Mouse (Mus musculus): ENCODE measurements around the gene Papolb. TPM values are rescaled to one million over a fixed set of nuclear protein-coding genes. Genes with fewer than 3 reads are reported as not detected.

The Papolb gene
- polyA plus RNA-seq, 1 experiment from 2014 or later, result 0.18 TPM

- no peak for ATAC-seq (ENCODE audit: low read depth)
- Histone ChIP-seq H3K4me3 (ENCODE audit: low read depth, low read length) (no peak overlapping the region), H3K4me2 (ENCODE audit: low read depth, low read length) (no peak overlapping the region), H3K9ac (ENCODE audit: low read depth, low read length) (no peak overlapping the region), H3K4me1 (ENCODE audit: control insufficient read depth, insufficient read depth, low read length) (no peaks in the 10 kb centered on the region), H3K27me3 (replicated peaks; ENCODE audit: control insufficient read depth, insufficient read depth, low read length) (no peaks in the 10 kb centered on the region), H3K36me3 (ENCODE audit: control insufficient read depth, insufficient read depth, low read length) (no peaks in the 10 kb centered on the region), H3K9me3 (ENCODE audit: control insufficient read depth, low read length) (no peaks in the 10 kb centered on the region), H3K27ac (replicated peaks; ENCODE audit: low read depth, low read length) (no peak overlapping the region)
- DNase-seq (ENCODE audit: low spot score), result no peak
- 58% methylated on average over 8 of the region's 9 CpGs for WGBS
These were observed 43.2 kb downstream of the Papolb start for GRCm38 (mm10) chr5:142486654-142487053.

- Histone ChIP-seq H3K27ac (replicated peaks; ENCODE audit: low read depth, low read length) (no peak overlapping the region), H3K36me3 (ENCODE audit: control insufficient read depth, insufficient read depth, low read length) (no peaks in the 10 kb centered on the region), H3K4me1 (ENCODE audit: control insufficient read depth, insufficient read depth, low read length) (peaks cover 6% of the 10 kb centered on the region), H3K27me3 (replicated peaks; ENCODE audit: control insufficient read depth, insufficient read depth, low read length) (no peaks in the 10 kb centered on the region), H3K9me3 (ENCODE audit: control insufficient read depth, low read length) (no peaks in the 10 kb centered on the region), H3K9ac (ENCODE audit: low read depth, low read length) (no peak overlapping the region), H3K4me2 (ENCODE audit: low read depth, low read length) (no peak overlapping the region), H3K4me3 (ENCODE audit: low read depth, low read length) (no peak overlapping the region)
- 95% methylated on average over 5 of the region's 5 CpGs for WGBS
- ATAC-seq (ENCODE audit: low read depth), result no peak
- no peak for DNase-seq (ENCODE audit: low spot score)
These were observed 46.3 kb downstream of the Papolb start for GRCm38 (mm10) chr5:142483581-142483980.

DNA sequence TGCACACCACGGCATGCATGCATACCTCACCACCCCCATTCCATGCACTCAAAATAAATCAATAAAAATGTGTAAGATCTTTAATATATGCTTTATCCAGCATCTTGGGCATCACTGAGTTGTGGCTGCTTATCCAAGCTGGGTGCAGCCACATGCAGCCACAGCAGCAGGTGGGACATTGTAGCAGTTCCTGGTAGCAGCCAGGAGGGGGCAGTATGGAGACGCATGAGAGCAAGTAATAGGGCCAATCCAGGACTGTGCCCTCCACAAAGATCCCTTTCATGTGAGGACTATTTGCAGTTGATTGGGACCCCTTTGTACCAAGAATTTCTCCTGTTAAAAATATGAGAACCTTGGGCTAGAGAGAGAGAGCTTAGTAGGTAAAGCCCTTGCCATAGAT, 47.4 kb downstream of the Papolb start:
- WGBS, result 69% methylated on average over 2 of the region's 2 CpGs
- no peak for DNase-seq (ENCODE audit: low spot score)
- H3K4me2 ChIP-seq (ENCODE audit: low read depth, low read length), result no peak overlapping the region

DNA sequence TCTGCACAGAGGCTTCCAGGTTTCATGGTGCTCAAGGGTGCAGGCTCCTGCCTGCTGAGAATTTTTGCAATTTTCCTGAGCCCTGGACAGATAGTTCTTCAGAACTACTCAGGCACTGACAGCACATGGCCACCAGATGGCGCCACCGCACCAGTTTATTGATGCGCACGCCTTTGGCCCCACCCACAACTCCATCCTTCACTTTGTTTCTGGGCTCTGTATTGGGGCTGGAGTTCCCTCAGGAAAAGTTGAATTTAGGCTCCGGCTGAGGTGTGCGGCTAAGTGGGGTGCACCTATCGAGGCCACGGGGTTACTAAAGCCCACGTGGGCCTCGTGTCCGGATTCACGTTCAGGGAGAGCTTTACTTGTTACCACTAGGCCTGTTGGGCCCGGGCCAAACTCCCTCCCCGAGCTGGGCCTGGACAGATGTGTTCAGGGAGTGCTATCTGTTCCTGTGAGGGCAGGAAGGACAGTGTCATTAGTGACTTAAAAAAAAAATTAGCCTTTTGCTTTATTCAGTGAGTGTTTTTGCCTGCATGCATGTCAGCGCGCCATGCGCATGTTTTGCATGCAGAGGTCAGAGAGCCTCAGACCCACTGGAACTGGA, 50.9 kb downstream of the Papolb start:
- Histone ChIP-seq H3K27ac (replicated peaks; ENCODE audit: low read depth, low read length) (no peak overlapping the region), H3K27me3 (replicated peaks; ENCODE audit: control insufficient read depth, insufficient read depth, low read length) (no peaks in the 10 kb centered on the region), H3K4me3 (ENCODE audit: low read depth, low read length) (no peak overlapping the region), H3K4me1 (ENCODE audit: control insufficient read depth, insufficient read depth, low read length) (peaks cover 6% of the 10 kb centered on the region), H3K9ac (ENCODE audit: low read depth, low read length) (no peak overlapping the region), H3K36me3 (ENCODE audit: control insufficient read depth, insufficient read depth, low read length) (no peaks in the 10 kb centered on the region; the same call in 1 of the 2 replicates), H3K9me3 (ENCODE audit: control insufficient read depth, low read length) (no peaks in the 10 kb centered on the region), H3K4me2 (ENCODE audit: low read depth, low read length) (peak overlapping the region; percentile 44)
- peak; percentile 91 for DNase-seq (ENCODE audit: low spot score)
- 30% methylated on average over 17 of the region's 17 CpGs for WGBS
- ATAC-seq (ENCODE audit: low read depth), result peak; percentile 77

More for the DNA sequence above, 47.4 kb downstream of the Papolb start:
- no peaks in the 10 kb centered on the region for H3K36me3 ChIP-seq (ENCODE audit: control insufficient read depth, insufficient read depth, low read length)
- H3K4me1 ChIP-seq (ENCODE audit: control insufficient read depth, insufficient read depth, low read length), result peaks cover 6% of the 10 kb centered on the region
- no peak overlapping the region for H3K27ac ChIP-seq (replicated peaks; ENCODE audit: low read depth, low read length)
- H3K4me3 ChIP-seq (ENCODE audit: low read depth, low read length), result no peak overlapping the region
- H3K9me3 ChIP-seq (ENCODE audit: control insufficient read depth, low read length), result no peaks in the 10 kb centered on the region
- no peak for ATAC-seq (ENCODE audit: low read depth)
- H3K27me3 ChIP-seq (replicated peaks; ENCODE audit: control insufficient read depth, insufficient read depth, low read length), result no peaks in the 10 kb centered on the region
- H3K9ac ChIP-seq (ENCODE audit: low read depth, low read length), result no peak overlapping the region

DNA sequence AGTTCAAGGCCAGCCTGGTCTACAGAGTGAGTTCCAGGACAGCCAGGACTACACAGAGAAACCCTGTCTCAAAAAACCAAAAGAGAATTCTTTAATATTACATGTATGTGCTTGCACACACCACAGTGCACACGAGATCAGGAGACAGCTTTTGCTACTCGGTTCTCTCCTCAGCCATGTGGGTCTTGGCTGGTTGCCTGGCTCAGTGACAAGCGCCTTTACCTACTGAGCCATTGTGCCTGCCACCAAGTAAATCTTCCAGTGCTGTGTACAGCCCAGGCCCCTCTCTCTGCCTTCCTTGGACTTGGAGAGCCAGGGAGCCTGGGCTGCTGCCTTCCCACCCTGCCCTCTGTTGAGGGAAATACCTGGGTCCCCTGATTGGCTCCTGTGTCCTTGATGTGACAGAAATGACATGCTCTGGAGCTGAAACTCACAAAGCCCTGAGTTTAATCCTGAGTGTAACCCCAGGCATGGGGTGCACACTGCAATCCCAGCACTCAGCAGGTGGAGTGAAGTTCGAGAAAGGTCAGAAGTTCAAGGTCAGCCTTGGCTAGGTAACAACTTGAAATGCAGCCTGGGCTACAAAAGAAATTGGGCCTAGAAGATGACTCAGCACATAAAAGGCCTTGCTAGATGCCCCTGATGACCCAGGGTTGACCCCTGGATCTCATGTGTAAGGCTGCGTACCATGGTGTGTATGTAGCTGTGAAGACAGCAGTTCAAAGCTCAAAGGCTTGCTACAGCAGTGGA, 51.8 kb downstream of the Papolb start:
- WGBS, result 88% methylated on average over 5 of the region's 5 CpGs
- Histone ChIP-seq H3K27ac (replicated peaks; ENCODE audit: low read depth, low read length) (no peak overlapping the region), H3K36me3 (ENCODE audit: control insufficient read depth, insufficient read depth, low read length) (no peaks in the 10 kb centered on the region; the same call in 1 of the 2 replicates), H3K4me2 (ENCODE audit: low read depth, low read length) (no peak overlapping the region), H3K27me3 (replicated peaks; ENCODE audit: control insufficient read depth, insufficient read depth, low read length) (no peaks in the 10 kb centered on the region), H3K4me3 (ENCODE audit: low read depth, low read length) (no peak overlapping the region), H3K9me3 (ENCODE audit: control insufficient read depth, low read length) (no peaks in the 10 kb centered on the region), H3K4me1 (ENCODE audit: control insufficient read depth, insufficient read depth, low read length) (peaks cover 6% of the 10 kb centered on the region), H3K9ac (ENCODE audit: low read depth, low read length) (no peak overlapping the region)
- DNase-seq (ENCODE audit: low spot score), result no peak
- ATAC-seq (ENCODE audit: low read depth), result no peak

- H3K9me3 ChIP-seq (ENCODE audit: control insufficient read depth, low read length), result no peaks in the 10 kb centered on the region
- H3K27me3 ChIP-seq (replicated peaks; ENCODE audit: control insufficient read depth, insufficient read depth, low read length), result no peaks in the 10 kb centered on the region
- 83% methylated on average over 12 of the region's 12 CpGs for WGBS
- no peak overlapping the region for H3K4me3 ChIP-seq (ENCODE audit: low read depth, low read length)
- H3K4me2 ChIP-seq (ENCODE audit: low read depth, low read length), result no peak overlapping the region
- H3K4me1 ChIP-seq (ENCODE audit: control insufficient read depth, insufficient read depth, low read length), result peaks cover 6% of the 10 kb centered on the region
- no peak overlapping the region for H3K9ac ChIP-seq (ENCODE audit: low read depth, low read length)
- DNase-seq (ENCODE audit: low spot score) (no peak), ATAC-seq (ENCODE audit: low read depth) (no peak)
- no peaks in the 10 kb centered on the region; the same call in 1 of the 2 replicates for H3K36me3 ChIP-seq (ENCODE audit: control insufficient read depth, insufficient read depth, low read length)
- H3K27ac ChIP-seq (replicated peaks; ENCODE audit: low read depth, low read length), result no peak overlapping the region
These were observed 52.5 kb downstream of the Papolb start for GRCm38 (mm10) chr5:142477346-142477745.

Other genes starting within 250 kb of the Papolb start
- 5.6 and 7.5 TPM in 2 replicates for gene Foxk1, start 128.6 kb downstream of the Papolb start, polyA plus RNA-seq (2014; fragmentation: Nextera tagmentation; extraction: Ambion mirVana)
- 8.7 and 10.6 TPM in 2 replicates for gene Ap5z1, start 66.1 kb downstream of the Papolb start, polyA plus RNA-seq (2014; fragmentation: Nextera tagmentation; extraction: Ambion mirVana)
- 5.2 and 5.4 TPM in 2 replicates for gene Radil, start 21.0 kb upstream of the Papolb start, polyA plus RNA-seq (2014; fragmentation: Nextera tagmentation; extraction: Ambion mirVana)
- 6.5 and 8.2 TPM in 2 replicates for gene Mmd2, start 78.7 kb upstream of the Papolb start, polyA plus RNA-seq (2014; fragmentation: Nextera tagmentation; extraction: Ambion mirVana)
- gene Wipi2, start 97.6 kb upstream of the Papolb start, polyA plus RNA-seq (2014; fragmentation: Nextera tagmentation; extraction: Ambion mirVana), result 43.8 and 47.9 TPM in 2 replicates
- 6.0 and 9.1 TPM in 2 replicates for gene Slc29a4, start 162.4 kb upstream of the Papolb start, polyA plus RNA-seq (2014; fragmentation: Nextera tagmentation; extraction: Ambion mirVana)

Measured in embryonic facial prominence, embryonic 14.5 days (tissue).